Mouse (Mus musculus): ENCODE measurements around the gene Nlk. TPM values are rescaled to one million over a fixed set of nuclear protein-coding genes. Genes with fewer than 3 reads are reported as not detected.

The Nlk gene
- total and polyA plus RNA-seq, 2 experiments from 2014 or later: 13.0 to 19.3 TPM

GRCm38 (mm10) chr11:78522481-78522997 is 174.6 kb downstream of the Nlk start:
- H3K27me3 ChIP-seq (ENCODE audit: control insufficient read depth, insufficient read depth, low read length): no peaks in the 10 kb centered on the region
- H3K27ac ChIP-seq (ENCODE audit: low read depth): no peak overlapping the region
- no peak overlapping the region for H3K9ac ChIP-seq (replicated peaks; ENCODE audit: low read depth, low read length)
- no peaks in the 10 kb centered on the region for H3K9me3 ChIP-seq (replicated peaks; ENCODE audit: control insufficient read depth, low read length)
- no peak overlapping the region for H3K4me2 ChIP-seq (ENCODE audit: low read depth, low read length)
- ATAC-seq (ENCODE audit: insufficient read depth, low read depth) (peak; percentile 39; the same call in 1 of the 2 replicates), DNase-seq (ENCODE audit: low spot score) (peak; percentile 23)
- peaks cover 100% of the 10 kb centered on the region for H3K36me3 ChIP-seq (replicated peaks; ENCODE audit: control insufficient read depth, insufficient read depth, low read length)
- H3K4me3 ChIP-seq (ENCODE audit: low read depth, low read length): no peak overlapping the region
- WGBS: 100% methylated on average over 1 of the region's 1 CpGs
- no peak for TF ChIP-seq EP300 (IDR thresholded peaks at IDR 0.05; ENCODE audit: low read depth)
- peak; percentile 50 for TF ChIP-seq CTCF (IDR thresholded peaks at IDR 0.05; ENCODE audit: low read depth)
- no peaks in the 10 kb centered on the region for H3K4me1 ChIP-seq (ENCODE audit: control insufficient read depth, insufficient read depth)

- Histone ChIP-seq H3K9me3 (replicated peaks; ENCODE audit: control insufficient read depth, low read length) (no peaks in the 10 kb centered on the region), H3K9ac (replicated peaks; ENCODE audit: low read depth, low read length) (no peak overlapping the region), H3K27me3 (ENCODE audit: control insufficient read depth, insufficient read depth, low read length) (no peaks in the 10 kb centered on the region), H3K27ac (ENCODE audit: low read depth) (no peak overlapping the region), H3K4me3 (ENCODE audit: low read depth, low read length) (no peak overlapping the region), H3K4me1 (ENCODE audit: control insufficient read depth, insufficient read depth) (no peaks in the 10 kb centered on the region), H3K36me3 (replicated peaks; ENCODE audit: control insufficient read depth, insufficient read depth, low read length) (peaks cover 95% of the 10 kb centered on the region), H3K4me2 (ENCODE audit: low read depth, low read length) (no peak overlapping the region)
- ATAC-seq (ENCODE audit: insufficient read depth, low read depth): no peak
- no peak for DNase-seq (ENCODE audit: low spot score)
- TF ChIP-seq EP300 (IDR thresholded peaks at IDR 0.05; ENCODE audit: low read depth) (no peak), CTCF (IDR thresholded peaks at IDR 0.05; ENCODE audit: low read depth) (no peak)
- 77% methylated on average over 3 of the region's 3 CpGs for WGBS
Observed at GRCm38 (mm10) chr11:78521880-78522279, 175.3 kb downstream of the Nlk start.

- no peak overlapping the region for H3K4me2 ChIP-seq (ENCODE audit: low read depth, low read length)
- H3K27me3 ChIP-seq (ENCODE audit: control insufficient read depth, insufficient read depth, low read length): no peaks in the 10 kb centered on the region
- WGBS: 78% methylated on average over 10 of the region's 10 CpGs
- H3K9me3 ChIP-seq (replicated peaks; ENCODE audit: control insufficient read depth, low read length): no peaks in the 10 kb centered on the region
- no peak overlapping the region for H3K9ac ChIP-seq (replicated peaks; ENCODE audit: low read depth, low read length)
- H3K27ac ChIP-seq (ENCODE audit: low read depth): no peak overlapping the region
- TF ChIP-seq CTCF (IDR thresholded peaks at IDR 0.05; ENCODE audit: low read depth): no peak
- no peak for TF ChIP-seq EP300 (IDR thresholded peaks at IDR 0.05; ENCODE audit: low read depth)
- DNase-seq (ENCODE audit: low spot score): no peak
- peaks cover 94% of the 10 kb centered on the region for H3K36me3 ChIP-seq (replicated peaks; ENCODE audit: control insufficient read depth, insufficient read depth, low read length)
- H3K4me3 ChIP-seq (ENCODE audit: low read depth, low read length): no peak overlapping the region
- no peaks in the 10 kb centered on the region for H3K4me1 ChIP-seq (ENCODE audit: control insufficient read depth, insufficient read depth)
- ATAC-seq (ENCODE audit: insufficient read depth, low read depth): no peak
Observed at GRCm38 (mm10) chr11:78518931-78519330, 178.2 kb downstream of the Nlk start.

Other genes with a start within 250 kb of the Nlk start
- 3.7 and 8.4 TPM in 2 replicates for gene Slc46a1, start 231.7 kb downstream of the Nlk start, total RNA-seq (2014; rRNA removed; ENCODE audit: low replicate concordance)
- 4.5 TPM in 2 replicates for gene Slc46a1, start 231.7 kb downstream of the Nlk start, polyA plus RNA-seq (2015; fragmentation: Nextera tagmentation; extraction: Ambion mirVana)
- gene Sarm1, start 199.6 kb downstream of the Nlk start, total RNA-seq (2014; rRNA removed; ENCODE audit: low replicate concordance): not detected in 2 replicates
- gene Sarm1, start 199.6 kb downstream of the Nlk start, polyA plus RNA-seq (2015; fragmentation: Nextera tagmentation; extraction: Ambion mirVana): not detected in 2 replicates
- gene Vtn, start 198.3 kb downstream of the Nlk start, total RNA-seq (2014; rRNA removed; ENCODE audit: low replicate concordance): 0.73 and 2.3 TPM in 2 replicates
- 2.7 and 4.0 TPM in 2 replicates for gene Vtn, start 198.3 kb downstream of the Nlk start, polyA plus RNA-seq (2015; fragmentation: Nextera tagmentation; extraction: Ambion mirVana)
- not detected in 2 replicates for gene Sebox, start 193.9 kb downstream of the Nlk start, total RNA-seq (2014; rRNA removed; ENCODE audit: low replicate concordance)
- not detected in 2 replicates for gene Sebox, start 193.9 kb downstream of the Nlk start, polyA plus RNA-seq (2015; fragmentation: Nextera tagmentation; extraction: Ambion mirVana)
- 13.1 and 29.9 TPM in 2 replicates for gene Tmem199, start 185.2 kb downstream of the Nlk start, total RNA-seq (2014; rRNA removed; ENCODE audit: low replicate concordance)
- 35.0 and 36.4 TPM in 2 replicates for gene Tmem199, start 185.2 kb downstream of the Nlk start, polyA plus RNA-seq (2015; fragmentation: Nextera tagmentation; extraction: Ambion mirVana)
- 225 and 247 TPM in 2 replicates for gene Poldip2, start 185.2 kb downstream of the Nlk start, total RNA-seq (2014; rRNA removed; ENCODE audit: low replicate concordance)
- gene Poldip2, start 185.2 kb downstream of the Nlk start, polyA plus RNA-seq (2015; fragmentation: Nextera tagmentation; extraction: Ambion mirVana): 209 and 214 TPM in 2 replicates
- gene Tnfaip1, start 161.0 kb downstream of the Nlk start, total RNA-seq (2014; rRNA removed; ENCODE audit: low replicate concordance): 49.7 and 52.1 TPM in 2 replicates
- gene Tnfaip1, start 161.0 kb downstream of the Nlk start, polyA plus RNA-seq (2015; fragmentation: Nextera tagmentation; extraction: Ambion mirVana): 48.7 and 50.0 TPM in 2 replicates
- gene Ift20, start 161.0 kb downstream of the Nlk start, total RNA-seq (2014; rRNA removed; ENCODE audit: low replicate concordance): 90.8 and 148 TPM in 2 replicates
- 111 and 114 TPM in 2 replicates for gene Ift20, start 161.0 kb downstream of the Nlk start, polyA plus RNA-seq (2015; fragmentation: Nextera tagmentation; extraction: Ambion mirVana)
- 41.5 and 57.2 TPM in 2 replicates for gene Tmem97, start 146.6 kb downstream of the Nlk start, total RNA-seq (2014; rRNA removed; ENCODE audit: low replicate concordance)
- 37.5 and 39.4 TPM in 2 replicates for gene Tmem97, start 146.6 kb downstream of the Nlk start, polyA plus RNA-seq (2015; fragmentation: Nextera tagmentation; extraction: Ambion mirVana)
- gene Ccnq, start 54.4 kb upstream of the Nlk start, total RNA-seq (2014; rRNA removed; ENCODE audit: low replicate concordance): 43.9 and 58.6 TPM in 2 replicates
- gene Ccnq, start 54.4 kb upstream of the Nlk start, polyA plus RNA-seq (2015; fragmentation: Nextera tagmentation; extraction: Ambion mirVana): 31.0 and 32.3 TPM in 2 replicates
- 6.9 TPM in 2 replicates for gene Lyrm9, start 129.2 kb upstream of the Nlk start, total RNA-seq (2014; rRNA removed; ENCODE audit: low replicate concordance)
- gene Lyrm9, start 129.2 kb upstream of the Nlk start, polyA plus RNA-seq (2015; fragmentation: Nextera tagmentation; extraction: Ambion mirVana): 47.0 and 51.7 TPM in 2 replicates
- 0.19 and 0.53 TPM in 2 replicates for gene Nos2, start 223.4 kb upstream of the Nlk start, total RNA-seq (2014; rRNA removed; ENCODE audit: low replicate concordance)
- 1.7 and 1.8 TPM in 2 replicates for gene Nos2, start 223.4 kb upstream of the Nlk start, polyA plus RNA-seq (2015; fragmentation: Nextera tagmentation; extraction: Ambion mirVana)

Measured in heart, postnatal 0 days (tissue).